Mouse (Mus musculus): ENCODE measurements around the gene Cyb561d2. TPM values are rescaled to one million over a fixed set of nuclear protein-coding genes. Genes with fewer than 3 reads are reported as not detected.

Gene Cyb561d2
- polyA plus RNA-seq, 1 experiment: 18.8 TPM

- no peak overlapping the region for H3ac ChIP-seq (ENCODE audit: control insufficient read depth, insufficient read length)
- TF ChIP-seq E2F4 (IDR thresholded peaks at IDR 0.05; ENCODE audit: insufficient read depth) (no peak), POLR2AphosphoS2 (IDR thresholded peaks at IDR 0.05; ENCODE audit: insufficient read length, low read depth) (no peak), TCF3 (IDR thresholded peaks at IDR 0.05; ENCODE audit: insufficient read length, low read depth) (no peak), USF1 (IDR thresholded peaks at IDR 0.05; ENCODE audit: low read depth) (no peak), MYOD1 (IDR thresholded peaks at IDR 0.05; ENCODE audit: control insufficient read depth in 1 of 3, insufficient read length in 2 of 3, low read depth in 2 of 3) (no peak), MYOG (IDR thresholded peaks at IDR 0.05; ENCODE audit: control insufficient read depth in 1 of 3, insufficient read depth in 1 of 3, insufficient read length in 2 of 3, low read depth in 2 of 3) (no peak), SRF (IDR thresholded peaks at IDR 0.05; ENCODE audit: control insufficient read depth, insufficient read length, low read depth) (no peak), POLR2A (IDR thresholded peaks at IDR 0.05; ENCODE audit: insufficient read length, low read depth) (no peak), CEBPB (IDR thresholded peaks at IDR 0.05; ENCODE audit: insufficient read depth, poor library complexity, severe bottlenecking) (no peak), REST (IDR thresholded peaks at IDR 0.05; ENCODE audit: insufficient read depth, insufficient read length) (no peak), MAX (IDR thresholded peaks at IDR 0.05; ENCODE audit: low read depth) (no peak), TCF12 (IDR thresholded peaks at IDR 0.05; ENCODE audit: insufficient read depth, poor library complexity, severe bottlenecking) (no peak)
- peaks cover 67% of the 10 kb centered on the region for H3K27me3 ChIP-seq (ENCODE audit: control insufficient read depth, insufficient read depth, insufficient read length)
These were observed 31.5 kb downstream of the Cyb561d2 start for GRCm38 (mm10) chr9:107510384-107511100.

DNA sequence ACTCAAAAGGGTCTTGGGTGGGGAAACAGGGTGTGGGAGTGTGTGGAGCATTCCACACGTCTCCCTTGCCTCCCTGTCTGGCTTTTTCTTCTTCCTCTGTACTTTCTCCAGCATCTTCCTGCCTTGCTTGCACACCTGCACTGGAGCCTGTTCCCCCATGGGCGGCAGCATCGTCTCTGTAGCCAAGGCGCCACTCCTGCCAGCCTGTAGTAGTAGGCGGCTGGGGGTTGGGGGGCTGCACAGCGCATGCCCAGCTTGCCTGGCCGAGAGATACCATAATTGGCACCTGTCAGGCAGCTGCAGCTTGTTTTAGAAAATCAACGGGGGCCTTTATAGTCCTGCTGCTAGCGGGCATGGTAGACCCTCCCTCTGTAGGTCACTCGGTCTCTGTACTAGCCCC lies 33.7 kb downstream of the Cyb561d2 start:
- H3K36me3 ChIP-seq (ENCODE audit: control insufficient read depth, insufficient read depth): no peaks in the 10 kb centered on the region
- no peak overlapping the region for H3K4me3 ChIP-seq
- no peak overlapping the region for H3ac ChIP-seq (ENCODE audit: control insufficient read depth, insufficient read length)
- no peaks in the 10 kb centered on the region for H3K79me2 ChIP-seq (ENCODE audit: control insufficient read depth, insufficient read depth)
- TF ChIP-seq MYOD1 (IDR thresholded peaks at IDR 0.05; ENCODE audit: control insufficient read depth in 1 of 3, insufficient read length in 2 of 3, low read depth in 2 of 3) (no peak), E2F4 (IDR thresholded peaks at IDR 0.05; ENCODE audit: insufficient read depth) (no peak), POLR2AphosphoS2 (IDR thresholded peaks at IDR 0.05; ENCODE audit: insufficient read length, low read depth) (no peak), TCF12 (IDR thresholded peaks at IDR 0.05; ENCODE audit: insufficient read depth, poor library complexity, severe bottlenecking) (no peak), MYOG (IDR thresholded peaks at IDR 0.05; ENCODE audit: control insufficient read depth in 1 of 3, insufficient read depth in 1 of 3, insufficient read length in 2 of 3, low read depth in 2 of 3) (no peak), REST (IDR thresholded peaks at IDR 0.05; ENCODE audit: insufficient read depth, insufficient read length) (no peak), MAX (IDR thresholded peaks at IDR 0.05; ENCODE audit: low read depth) (no peak), TCF3 (IDR thresholded peaks at IDR 0.05; ENCODE audit: insufficient read length, low read depth) (no peak), CEBPB (IDR thresholded peaks at IDR 0.05; ENCODE audit: insufficient read depth, poor library complexity, severe bottlenecking) (no peak), SRF (IDR thresholded peaks at IDR 0.05; ENCODE audit: control insufficient read depth, insufficient read length, low read depth) (no peak), USF1 (IDR thresholded peaks at IDR 0.05; ENCODE audit: low read depth) (no peak), POLR2A (IDR thresholded peaks at IDR 0.05; ENCODE audit: insufficient read length, low read depth) (no peak)
- H3K4me2 ChIP-seq (ENCODE audit: low read depth): no peak overlapping the region
- H3K27me3 ChIP-seq (ENCODE audit: control insufficient read depth, insufficient read depth, insufficient read length): peaks cover 64% of the 10 kb centered on the region

More at GRCm38 (mm10) chr9:107510384-107511100, 31.5 kb downstream of the Cyb561d2 start:
- Histone ChIP-seq H3K79me2 (ENCODE audit: control insufficient read depth, insufficient read depth) (no peaks in the 10 kb centered on the region), H3K36me3 (ENCODE audit: control insufficient read depth, insufficient read depth) (no peaks in the 10 kb centered on the region), H3K4me3 (no peak overlapping the region), H3K4me2 (ENCODE audit: low read depth) (no peak overlapping the region)

- H3ac ChIP-seq (ENCODE audit: control insufficient read depth, insufficient read length): no peak overlapping the region
- peaks cover 43% of the 10 kb centered on the region for H3K27me3 ChIP-seq (ENCODE audit: control insufficient read depth, insufficient read depth, insufficient read length)
- H3K4me2 ChIP-seq (ENCODE audit: low read depth): no peak overlapping the region
- H3K36me3 ChIP-seq (ENCODE audit: control insufficient read depth, insufficient read depth): no peaks in the 10 kb centered on the region
- H3K79me2 ChIP-seq (ENCODE audit: control insufficient read depth, insufficient read depth): no peaks in the 10 kb centered on the region
- H3K4me3 ChIP-seq: no peak overlapping the region
- TF ChIP-seq CEBPB (IDR thresholded peaks at IDR 0.05; ENCODE audit: insufficient read depth, poor library complexity, severe bottlenecking): no peak
These were observed 37.1 kb downstream of the Cyb561d2 start for GRCm38 (mm10) chr9:107504662-107505537.

DNA sequence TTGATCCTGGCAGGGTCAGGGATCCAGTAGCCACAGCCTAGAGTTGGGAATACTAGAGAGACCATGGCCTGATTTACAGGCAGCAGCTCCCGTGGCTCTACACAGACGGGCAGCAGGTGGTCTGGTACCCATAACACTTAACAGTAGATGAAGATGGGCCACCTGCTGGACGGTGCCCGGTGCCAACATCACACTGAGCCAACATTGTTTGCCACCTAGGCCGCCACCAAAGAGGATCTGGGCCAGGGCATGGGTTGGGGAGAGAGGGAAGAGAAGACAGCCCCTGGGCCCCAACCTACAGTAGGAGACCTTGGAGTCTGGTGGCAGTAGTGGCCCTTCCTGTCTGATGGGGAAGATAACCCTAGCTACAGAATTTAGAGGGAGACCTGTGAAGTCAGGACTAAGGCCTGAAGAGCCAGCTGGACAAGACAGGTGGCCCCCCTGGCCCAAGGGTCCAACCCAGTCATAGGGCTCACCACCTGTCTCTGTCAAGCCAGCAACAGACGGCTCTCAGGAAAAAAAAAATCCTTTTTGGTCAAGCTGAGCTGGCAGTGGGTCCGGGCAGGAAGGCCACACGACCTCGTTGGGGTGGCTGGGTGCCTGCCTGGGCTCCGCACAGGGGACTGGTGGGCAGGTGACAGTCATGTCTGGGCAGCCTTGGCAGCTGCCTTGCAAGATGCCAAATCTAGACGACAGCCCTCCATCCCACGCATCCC lies 39.7 kb downstream of the Cyb561d2 start:
- no peaks in the 10 kb centered on the region for H3K36me3 ChIP-seq (ENCODE audit: control insufficient read depth, insufficient read depth)
- TF ChIP-seq MYOD1 (IDR thresholded peaks at IDR 0.05; ENCODE audit: control insufficient read depth in 1 of 3, insufficient read length in 2 of 3, low read depth in 2 of 3) (peak in 2 of 3 experiments; percentile 11 to 83), MYOG (IDR thresholded peaks at IDR 0.05; ENCODE audit: control insufficient read depth in 1 of 3, insufficient read depth in 1 of 3, insufficient read length in 2 of 3, low read depth in 2 of 3) (peak in 1 of 3 experiments; percentile 36), CEBPB (IDR thresholded peaks at IDR 0.05; ENCODE audit: insufficient read depth, poor library complexity, severe bottlenecking) (no peak)
- H3K4me2 ChIP-seq (ENCODE audit: low read depth): no peak overlapping the region
- H3K27me3 ChIP-seq (ENCODE audit: control insufficient read depth, insufficient read depth, insufficient read length): peaks cover 44% of the 10 kb centered on the region
- no peak overlapping the region for H3ac ChIP-seq (ENCODE audit: control insufficient read depth, insufficient read length)
- no peak overlapping the region for H3K4me3 ChIP-seq
- H3K79me2 ChIP-seq (ENCODE audit: control insufficient read depth, insufficient read depth): no peaks in the 10 kb centered on the region
